Comparison of ENCODE assay signal across 12 mouse cellular contexts in genomic region chr9:42808394-42808793, GRCm38 (mm10).
DNase-seq lines count a peak whose midpoint lies in the region; ATAC-seq and TF ChIP-seq lines count a peak whose summit lies in the region.
"Had no signal": no experiment of that assay in that cellular context is flagged by ENCODE, and none has a peak within 500 bp of the region (broad histone marks: within the 10 kb centered on the region; RNA-seq: fewer than 3 reads in every experiment).

No protein-coding gene starts in this region.

- peaks cover 7% of the 10 kb centered on the region; the same call in 1 of the 2 replicates for H3K27me3 ChIP-seq in heart, postnatal 0 days (ENCODE audit: control insufficient read depth, insufficient read depth, low read length)
- H3K27me3 ChIP-seq in forebrain, embryonic 14.5 days (replicated peaks; ENCODE audit: control insufficient read depth, insufficient read depth, low read length): no peaks in the 10 kb centered on the region
- H3K27me3 ChIP-seq: embryonic facial prominence, embryonic 13.5 days had no signal

- no peak overlapping the region for H3K9ac ChIP-seq in heart, postnatal 0 days (replicated peaks; ENCODE audit: low read depth, low read length)
- H3K9ac ChIP-seq in forebrain, embryonic 14.5 days (ENCODE audit: low read length): no peak overlapping the region
- H3K9ac ChIP-seq: embryonic facial prominence, embryonic 13.5 days; heart, embryonic 13.5 days had no signal

- H3K4me2 ChIP-seq in heart, postnatal 0 days (ENCODE audit: low read depth, low read length): no peak overlapping the region
- H3K4me2 ChIP-seq in forebrain, embryonic 14.5 days (ENCODE audit: low read length): no peak overlapping the region
- H3K4me2 ChIP-seq: embryonic facial prominence, embryonic 13.5 days; heart, embryonic 13.5 days had no signal

- DNase-seq in heart, postnatal 0 days (ENCODE audit: low spot score): no peak
- no peak for DNase-seq in heart, adult 18-20 months
- DNase-seq in 416B (ENCODE audit: low read depth) (peak; percentile 17), ZHBTc4 (ENCODE audit: low read depth, low spot score) (peak; percentile 71)
- peak; percentile 14 for DNase-seq in kidney, postnatal 14 days
- no peak for DNase-seq in ovary, adult 18-20 months (ENCODE audit: low spot score)
- no peak for DNase-seq in forebrain, embryonic 14.5 days (ENCODE audit: low spot score)
- DNase-seq: right cerebral cortex, postnatal 4 days had no signal

- TF ChIP-seq EP300 in heart, postnatal 0 days (IDR thresholded peaks at IDR 0.05; ENCODE audit: low read depth): no peak

- no peak for ATAC-seq in heart, postnatal 0 days (ENCODE audit: insufficient read depth, low read depth)
- ATAC-seq in megakaryocyte, adult 5-6 weeks (ENCODE audit: poor library complexity, severe bottlenecking): no peak
- ATAC-seq in forebrain, embryonic 14.5 days: no peak
- ATAC-seq: midbrain, embryonic 16.5 days had no signal

- 57% methylated on average over 9 of the region's 9 CpGs for WGBS in heart, postnatal 0 days
- 75% methylated on average over 9 of the region's 9 CpGs for WGBS in forebrain, embryonic 14.5 days

- H3K4me3 ChIP-seq in heart, postnatal 0 days (ENCODE audit: low read depth, low read length): no peak overlapping the region
- H3K4me3 ChIP-seq in forebrain, embryonic 14.5 days (ENCODE audit: low read depth, low read length): no peak overlapping the region
- H3K4me3 ChIP-seq: embryonic facial prominence, embryonic 13.5 days; heart, embryonic 13.5 days had no signal

- H3K4me1 ChIP-seq in heart, postnatal 0 days (ENCODE audit: control insufficient read depth, insufficient read depth): no peaks in the 10 kb centered on the region
- no peaks in the 10 kb centered on the region for H3K4me1 ChIP-seq in forebrain, embryonic 14.5 days (ENCODE audit: control insufficient read depth, insufficient read depth, low read length)
- H3K4me1 ChIP-seq: embryonic facial prominence, embryonic 13.5 days; heart, embryonic 13.5 days had no signal

- no peaks in the 10 kb centered on the region for H3K9me3 ChIP-seq in heart, postnatal 0 days (replicated peaks; ENCODE audit: control insufficient read depth, low read length)
- H3K9me3 ChIP-seq in forebrain, embryonic 14.5 days (replicated peaks; ENCODE audit: control insufficient read depth, low read length): no peaks in the 10 kb centered on the region
- H3K9me3 ChIP-seq: embryonic facial prominence, embryonic 13.5 days; heart, embryonic 13.5 days had no signal

- no peak overlapping the region for H3K27ac ChIP-seq in heart, postnatal 0 days (ENCODE audit: low read depth)
- H3K27ac ChIP-seq in forebrain, embryonic 14.5 days (ENCODE audit: low read depth, low read length): no peak overlapping the region
- H3K27ac ChIP-seq: embryonic facial prominence, embryonic 13.5 days; heart, embryonic 13.5 days had no signal

- no peaks in the 10 kb centered on the region for H3K36me3 ChIP-seq in heart, postnatal 0 days (replicated peaks; ENCODE audit: control insufficient read depth, insufficient read depth, low read length)
- no peaks in the 10 kb centered on the region for H3K36me3 ChIP-seq in forebrain, embryonic 14.5 days (ENCODE audit: control insufficient read depth, insufficient read depth, low read length)
- H3K36me3 ChIP-seq: embryonic facial prominence, embryonic 13.5 days; heart, embryonic 13.5 days had no signal

- TF ChIP-seq CTCF in heart, postnatal 0 days (IDR thresholded peaks at IDR 0.05; ENCODE audit: low read depth): peak; percentile 39; the same call in 1 of the 2 replicates

Comparison
In these comparisons a context has a peak if more than half of its experiments do, and no peak if none do; other contexts are left out.
1. DNase-seq: peak in 416B (single experiment), ZHBTc4 (single experiment) and kidney, postnatal 14 days (single experiment); none in heart, postnatal 0 days (single experiment), heart, adult 18-20 months (0 of 2), ovary, adult 18-20 months (single experiment) and forebrain, embryonic 14.5 days (single experiment).